Mouse (Mus musculus) testis, postnatal 10 days (tissue): ENCODE measurements around the gene Gm7942.
"Not testable (repeated sequence)": the region's sequence is repeated elsewhere in the genome, so short reads cannot be mapped to it uniquely, and the experiment has no call there.

Experiments
- DNase-seq: peaks from one replicate; pipeline ENCODE4 v3.0.0; 2021; ENCODE audit warnings: low spot score

Gm7942 gene

DNA sequence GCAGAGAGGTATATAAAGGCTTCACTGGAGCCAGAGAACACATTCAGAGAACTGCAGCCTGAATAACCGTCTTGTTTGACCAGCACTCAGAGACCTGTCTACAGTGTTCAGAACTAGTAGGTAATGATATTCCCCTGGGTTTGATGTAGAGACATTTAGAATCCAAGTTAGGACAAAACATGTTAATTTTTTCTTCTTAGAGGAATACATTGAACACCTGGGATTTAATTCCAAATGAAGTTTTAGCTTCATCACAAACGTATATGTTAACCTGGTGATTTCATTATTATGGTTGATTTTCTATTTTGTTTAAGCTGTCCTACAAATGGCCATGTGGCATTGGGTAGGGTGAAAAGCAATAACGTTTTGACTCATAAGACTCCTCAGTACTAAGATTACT lies at the start of gene Gm7942:
Gm7942 (plus strand) TSS at position 301 of the 400 bp plus-strand sequence.
- not testable (repeated sequence) for DNase-seq
